Mouse (Mus musculus) c-Kit-positive CD71-positive TER-119-positive erythroid progenitor cells, embryonic 14.5 days (primary cell): ENCODE data around the gene Cntnap1.

Source experiments
- DNase-seq: peaks from one replicate; pipeline ENCODE4 v3.0.0-alpha.2; 2013; ENCODE audit warnings: low spot score

The Cntnap1 gene

DNA sequence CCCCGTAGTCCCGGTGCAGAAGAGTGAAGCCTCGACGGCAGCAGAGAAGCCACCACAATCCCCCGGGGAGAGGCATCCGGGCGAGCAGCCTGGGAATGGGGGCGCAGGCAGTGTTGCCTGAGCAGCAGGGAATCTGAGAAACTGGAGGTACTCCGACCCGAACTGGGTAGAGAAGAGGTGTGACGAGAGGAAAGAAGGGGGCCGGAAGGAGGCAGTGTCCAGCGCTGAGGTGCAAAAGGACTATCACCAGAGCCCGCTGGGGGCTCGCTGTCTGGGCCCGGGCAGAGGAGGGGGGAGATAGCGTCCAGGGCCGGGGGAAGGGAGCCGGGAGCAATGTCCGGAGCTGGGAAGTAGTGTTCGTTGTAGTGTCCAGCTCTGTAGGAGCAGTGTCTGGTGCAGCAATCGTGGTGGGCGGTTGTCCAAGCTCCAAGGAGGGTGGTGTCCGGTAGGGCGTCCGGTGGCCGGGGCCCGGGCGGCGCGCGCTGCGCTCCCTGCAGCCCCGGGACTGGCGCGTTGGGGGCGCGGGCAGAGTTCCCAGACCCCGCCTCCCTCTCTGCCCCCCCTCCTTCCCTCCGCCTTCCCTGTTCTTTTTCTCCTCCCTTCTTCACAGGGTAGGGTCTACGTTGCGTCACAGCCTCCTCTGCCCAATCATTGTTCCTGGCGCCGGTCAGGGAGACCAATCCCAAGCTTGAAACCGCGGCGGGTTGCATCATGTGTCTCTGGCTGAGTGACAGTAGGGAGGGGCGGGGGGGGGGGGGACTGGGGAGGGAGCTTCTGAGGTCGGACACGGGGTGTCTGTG lies 688 bp downstream of the Cntnap1 start, which contains the start of gene Plekhh3:
Gene Plekhh3 (minus strand): TSS at position 541 of the 800 bp plus-strand sequence.
- DNase-seq: peak; percentile 68

DNA sequence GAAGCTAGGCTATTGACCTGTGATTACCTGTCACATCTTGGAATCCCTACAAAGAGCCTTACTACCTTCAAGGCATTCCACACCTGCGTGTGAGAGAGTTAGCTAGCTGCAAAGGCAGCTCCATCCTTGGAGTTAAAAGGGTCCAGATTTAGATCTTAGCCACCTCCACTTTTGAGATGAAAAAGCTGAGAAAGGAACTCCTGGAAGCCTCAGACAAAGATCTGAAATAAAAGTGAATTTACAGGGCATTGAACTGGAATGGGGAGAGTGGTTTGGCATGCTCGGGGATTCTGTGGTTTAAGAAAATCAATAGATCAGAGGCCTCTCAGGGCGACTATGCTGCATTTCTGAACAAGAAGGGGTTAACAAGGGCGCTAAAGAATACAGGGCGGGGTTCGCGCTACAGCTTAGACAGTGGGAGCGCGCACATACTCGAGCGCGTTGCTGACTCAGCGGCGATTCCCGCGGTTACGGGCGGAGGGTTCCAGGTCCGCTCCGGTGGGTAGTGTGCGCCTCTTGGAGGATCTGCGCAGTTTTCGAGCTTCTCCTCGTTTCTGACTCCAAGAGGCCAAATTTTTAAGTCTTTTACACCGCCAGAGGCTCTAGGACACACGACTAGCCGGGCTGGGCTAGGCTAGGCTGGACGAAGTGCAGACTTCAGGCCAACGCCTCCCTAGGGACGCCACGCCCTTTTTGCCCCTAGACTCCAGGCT lies 1.6 kb downstream of the Cntnap1 start:
- no peak for DNase-seq

DNA sequence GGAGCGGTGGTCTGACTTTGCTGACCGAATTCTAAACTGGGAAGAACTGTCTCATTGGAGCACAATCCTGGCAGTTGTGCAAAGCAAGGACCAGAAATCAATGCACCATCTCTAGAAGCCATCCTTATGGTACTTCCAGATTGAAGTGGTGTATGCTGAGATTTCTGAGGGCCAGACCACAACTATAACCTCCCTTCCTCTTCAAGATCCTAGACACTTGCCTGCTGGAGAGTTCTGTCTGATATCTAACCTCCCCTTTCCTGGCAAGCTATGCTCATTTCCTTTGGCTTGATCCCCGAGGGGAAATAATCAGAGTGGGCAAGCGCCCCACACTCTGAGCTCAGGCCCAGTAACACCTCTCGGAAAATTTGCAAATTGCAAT lies 2.1 kb downstream of the Cntnap1 start:
- no peak for DNase-seq

DNA sequence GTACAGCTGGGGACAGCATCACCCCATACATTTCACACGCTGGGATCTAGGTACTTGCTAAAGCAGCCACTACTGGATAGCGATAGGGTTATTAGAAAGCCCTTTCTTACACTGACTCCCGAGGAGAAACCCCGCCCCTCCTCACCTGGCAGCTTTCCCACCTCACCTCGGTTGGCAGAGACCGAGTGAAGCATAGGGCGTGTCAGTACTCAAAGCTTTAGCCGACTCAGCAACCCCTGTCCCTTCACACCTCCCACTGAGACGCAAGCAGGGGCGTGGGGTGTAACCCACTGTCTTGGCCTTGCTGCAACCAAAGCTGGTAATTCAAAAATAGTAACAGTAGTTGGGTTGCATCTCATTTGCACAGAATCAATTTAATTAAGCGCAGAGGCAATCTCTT lies 2.8 kb downstream of the Cntnap1 start:
- no peak for DNase-seq

DNA sequence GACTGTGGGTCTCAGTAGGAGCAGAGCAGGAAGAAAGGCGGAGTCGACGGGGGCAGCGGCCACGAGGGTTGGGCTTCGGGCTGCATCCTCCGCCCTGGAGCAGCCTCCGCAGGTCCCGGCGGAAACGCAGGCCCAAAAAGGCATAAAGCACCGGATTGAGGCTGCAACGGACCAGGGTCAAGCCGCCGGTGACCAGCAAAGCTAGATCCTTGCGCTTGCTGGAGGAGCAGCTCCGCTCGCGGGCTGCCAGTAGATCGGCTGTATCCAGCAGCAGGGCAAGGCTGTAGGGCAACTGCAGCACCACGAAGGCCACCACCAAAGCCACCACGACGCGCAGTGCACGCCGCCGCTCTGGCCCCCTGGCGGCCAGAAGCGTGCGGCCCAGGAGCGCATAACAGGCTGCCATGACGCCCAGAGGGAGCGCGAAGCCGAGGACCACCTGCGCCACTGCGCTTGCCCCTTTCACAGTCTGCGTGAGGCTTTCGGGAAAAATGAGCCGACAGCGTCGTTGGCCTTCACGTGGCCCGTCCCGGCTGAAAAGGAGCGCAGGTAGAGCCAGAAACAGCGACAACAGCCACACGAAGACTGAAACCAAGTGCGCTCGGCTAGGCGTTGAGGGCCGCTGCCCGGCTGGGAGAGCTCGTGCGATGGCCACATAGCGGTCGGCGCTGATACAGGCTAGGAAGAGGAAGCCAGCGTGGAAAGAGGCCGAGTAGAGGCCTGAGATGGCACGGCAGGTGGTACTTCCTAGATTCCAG lies 3.5 kb downstream of the Cntnap1 start:
- peak; percentile 54 for DNase-seq

DNA sequence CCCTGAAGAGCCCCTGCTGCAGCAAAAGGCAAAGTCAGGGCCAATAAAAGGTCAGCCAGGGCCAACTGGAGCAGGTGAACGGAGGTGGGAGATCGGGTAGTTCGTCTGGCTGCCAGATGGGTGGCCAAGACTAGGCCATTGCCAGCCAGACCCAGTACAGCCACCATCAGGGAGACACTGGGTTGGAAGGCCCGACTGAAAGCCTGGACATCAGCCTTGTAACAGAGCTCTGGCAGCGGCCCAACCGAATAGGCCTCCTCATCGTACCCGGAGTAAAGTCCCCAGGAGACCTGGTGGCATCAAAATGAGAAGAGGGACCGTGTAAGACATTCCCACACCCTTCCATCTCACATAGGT lies 4.0 kb downstream of the Cntnap1 start:
- no peak for DNase-seq

DNA sequence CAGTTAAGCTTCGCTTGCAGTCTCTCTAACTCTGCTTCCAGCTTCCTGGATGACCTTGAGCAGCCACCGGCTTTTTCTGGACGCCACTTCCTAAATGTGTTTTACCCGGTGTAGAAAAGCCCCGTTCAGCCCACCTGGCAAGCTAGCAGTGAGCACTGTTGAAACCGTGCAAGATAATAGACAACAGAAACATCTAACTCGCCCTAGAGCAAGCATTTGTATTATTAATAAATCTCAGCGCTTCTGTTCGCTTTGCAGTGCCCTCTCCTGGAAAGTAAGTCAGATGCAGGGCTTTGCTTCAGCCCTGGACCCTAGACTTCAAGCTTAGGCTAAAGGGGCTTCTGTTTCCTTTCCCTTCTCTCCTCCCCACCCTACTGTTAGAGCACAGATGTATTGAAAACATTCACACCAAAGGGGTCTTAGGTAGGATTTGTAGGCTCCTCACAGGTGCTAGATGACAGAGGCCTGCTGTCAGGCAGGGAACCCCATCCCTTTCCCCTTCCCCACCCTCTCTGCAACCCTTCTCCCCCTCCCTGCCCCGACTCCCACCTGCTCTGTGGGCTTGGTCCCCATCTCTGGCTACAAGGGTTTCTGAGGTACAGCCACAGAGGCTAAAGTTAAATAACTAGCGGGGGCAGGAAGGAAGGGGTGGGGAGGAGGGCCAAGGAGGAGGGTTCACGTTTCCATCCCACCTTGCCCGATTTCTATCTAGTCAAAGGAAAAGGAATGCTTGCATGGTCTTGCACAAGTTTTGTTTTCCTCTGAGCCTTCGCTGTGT lies 4.7 kb downstream of the Cntnap1 start, which contains the start of gene Ccr10:
Gene Ccr10 (minus strand): TSS at position 593 of the 778 bp plus-strand sequence.
- no peak for DNase-seq

DNA sequence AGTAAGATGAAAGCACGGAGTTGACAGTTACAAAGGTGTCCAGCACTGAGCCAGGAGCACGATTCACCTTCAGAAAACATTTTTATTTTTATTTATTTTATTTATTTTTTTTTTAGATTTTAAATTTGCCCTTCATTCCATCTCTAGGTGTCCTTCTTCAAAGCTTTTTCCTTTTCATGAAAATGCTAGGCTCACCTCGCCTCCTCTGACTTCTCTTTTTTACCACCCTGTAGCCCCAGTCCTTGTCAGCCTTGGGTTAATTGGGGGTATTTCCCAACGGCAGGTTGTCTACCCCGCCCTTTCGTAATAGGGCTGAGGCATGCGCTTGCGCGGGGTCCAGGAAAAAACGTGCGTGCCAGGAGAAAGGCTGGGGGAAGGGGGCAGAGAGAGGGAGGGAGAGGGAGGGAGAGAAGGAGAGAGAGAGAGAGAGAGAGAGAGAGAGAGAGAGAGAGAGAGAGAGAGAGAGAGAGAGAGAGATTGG lies 5.4 kb downstream of the Cntnap1 start:
- no peak for DNase-seq

DNA sequence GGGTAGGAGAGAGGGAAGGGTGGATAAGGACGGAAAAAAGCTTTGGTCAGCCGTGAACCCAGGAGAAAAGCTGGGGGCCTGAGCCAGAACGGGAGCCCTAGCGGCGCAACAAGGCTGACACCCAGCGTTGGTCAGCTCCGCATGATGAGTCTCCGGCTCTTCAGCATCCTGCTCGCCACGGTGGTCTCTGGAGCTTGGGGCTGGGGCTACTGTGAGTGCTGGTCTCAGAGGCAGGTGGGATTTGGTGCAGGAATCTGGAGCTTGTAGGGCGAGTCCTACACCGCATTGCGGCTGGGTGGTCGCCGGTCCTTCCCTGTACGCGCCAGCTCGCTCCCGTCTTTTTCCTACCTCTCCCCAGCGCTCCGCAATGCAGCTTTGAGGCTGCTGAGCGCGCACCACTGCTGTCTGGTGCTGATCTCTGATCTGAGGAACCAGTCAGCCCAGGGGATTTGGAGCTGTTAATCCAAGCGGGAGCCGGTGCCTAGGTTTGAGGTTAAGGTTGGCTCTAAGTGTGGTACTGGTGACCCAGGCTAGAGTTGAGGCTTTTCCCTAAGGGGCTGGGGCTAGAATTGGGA lies 5.9 kb downstream of the Cntnap1 start:
- DNase-seq: no peak

DNA sequence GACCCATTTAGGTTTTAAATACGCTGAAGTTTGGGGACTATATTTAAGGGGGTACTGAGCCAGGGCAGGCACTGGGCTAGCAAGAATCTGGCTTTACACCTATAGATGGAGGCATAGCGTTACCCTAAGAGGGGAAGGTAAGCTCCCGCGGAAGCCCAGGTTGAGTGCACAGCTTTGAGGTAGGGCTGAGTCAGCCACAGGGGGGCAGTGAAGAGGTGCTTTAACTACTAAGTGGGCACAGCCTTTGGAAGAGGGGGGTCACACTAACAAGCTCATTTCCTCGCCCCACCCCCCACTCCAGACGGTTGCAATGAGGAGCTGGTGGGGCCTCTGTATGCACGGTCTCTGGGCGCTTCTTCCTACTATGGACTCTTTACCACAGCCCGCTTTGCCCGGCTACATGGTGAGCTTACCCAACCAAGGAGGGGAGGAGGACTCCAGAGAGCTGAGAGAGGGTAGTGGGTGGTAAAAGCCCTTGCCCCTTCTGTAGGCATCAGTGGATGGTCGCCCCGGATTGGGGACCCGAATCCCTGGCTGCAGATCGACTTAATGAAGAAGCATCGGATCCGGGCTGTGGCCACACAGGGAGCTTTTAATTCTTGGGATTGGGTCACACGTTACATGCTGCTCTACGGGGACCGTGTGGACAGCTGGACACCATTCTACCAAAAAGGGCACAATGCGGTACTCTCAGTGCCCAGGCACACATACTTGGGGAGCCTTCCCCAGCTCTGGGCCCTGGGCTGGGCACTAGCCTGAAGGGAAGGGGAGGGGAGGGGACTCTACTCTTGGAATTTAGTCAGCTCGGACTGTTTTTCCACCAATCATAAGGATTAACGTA lies 6.8 kb downstream of the Cntnap1 start:
- DNase-seq: no peak

DNA sequence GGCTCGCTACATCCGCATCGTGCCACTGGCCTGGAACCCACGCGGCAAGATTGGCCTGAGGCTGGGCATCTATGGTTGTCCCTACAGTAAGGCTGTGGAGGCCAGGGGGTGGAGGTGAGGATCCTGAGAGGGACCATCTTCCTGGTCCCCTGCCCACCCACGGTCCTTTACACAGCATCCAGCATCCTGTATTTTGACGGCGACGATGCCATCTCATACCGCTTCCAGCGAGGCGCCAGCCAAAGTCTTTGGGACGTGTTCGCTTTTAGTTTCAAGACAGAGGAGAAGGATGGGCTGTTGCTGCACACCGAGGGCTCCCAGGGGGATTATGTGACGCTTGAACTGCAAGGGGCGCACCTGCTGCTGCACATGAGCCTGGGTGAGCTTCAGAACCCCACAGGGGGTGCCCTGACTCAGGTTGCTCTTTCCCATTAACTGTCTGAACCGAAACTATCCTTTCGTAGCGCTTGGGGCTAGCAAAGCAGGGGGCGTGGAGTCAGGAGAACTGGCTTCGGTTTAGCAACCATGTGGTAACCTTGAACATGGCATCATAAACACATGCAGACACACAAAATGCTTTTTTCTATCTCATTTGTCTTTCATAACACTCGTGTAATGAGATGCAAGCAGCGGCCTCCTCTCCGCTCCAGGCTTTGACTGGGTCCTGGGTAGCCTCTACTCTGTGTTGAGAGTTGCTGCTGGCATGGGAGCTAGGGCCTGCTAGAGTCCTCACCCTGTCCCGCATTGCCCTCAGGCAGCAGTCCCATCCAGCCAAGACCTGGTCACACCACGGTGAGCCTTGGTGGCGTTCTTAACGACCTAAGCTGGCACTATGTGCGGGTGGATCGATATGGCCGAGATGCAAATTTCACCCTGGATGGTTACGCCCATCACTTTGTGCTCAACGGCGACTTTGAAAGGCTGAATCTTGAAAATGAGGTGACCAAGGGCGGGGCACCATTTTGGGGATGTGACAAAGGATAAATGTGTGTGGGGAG lies 8.0 kb downstream of the Cntnap1 start:
- DNase-seq: no peak

DNA sequence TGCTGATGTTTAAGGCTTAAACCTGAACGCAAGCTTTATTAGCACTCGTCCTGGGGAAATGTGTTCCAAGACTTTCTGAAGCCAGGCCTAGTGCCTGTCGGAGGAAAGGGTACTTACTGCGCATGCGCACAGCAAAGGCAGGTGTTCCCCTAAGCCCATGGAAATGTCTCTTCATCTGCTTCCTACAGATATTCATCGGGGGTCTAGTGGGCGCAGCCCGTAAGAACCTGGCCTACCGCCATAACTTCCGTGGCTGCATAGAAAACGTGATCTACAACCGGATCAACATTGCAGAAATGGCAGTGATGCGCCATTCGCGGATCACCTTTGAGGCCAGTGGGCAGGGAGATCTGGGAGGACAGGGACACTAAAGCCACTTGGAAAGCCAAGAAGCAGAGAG lies 9.0 kb downstream of the Cntnap1 start:
- DNase-seq: no peak

DNA sequence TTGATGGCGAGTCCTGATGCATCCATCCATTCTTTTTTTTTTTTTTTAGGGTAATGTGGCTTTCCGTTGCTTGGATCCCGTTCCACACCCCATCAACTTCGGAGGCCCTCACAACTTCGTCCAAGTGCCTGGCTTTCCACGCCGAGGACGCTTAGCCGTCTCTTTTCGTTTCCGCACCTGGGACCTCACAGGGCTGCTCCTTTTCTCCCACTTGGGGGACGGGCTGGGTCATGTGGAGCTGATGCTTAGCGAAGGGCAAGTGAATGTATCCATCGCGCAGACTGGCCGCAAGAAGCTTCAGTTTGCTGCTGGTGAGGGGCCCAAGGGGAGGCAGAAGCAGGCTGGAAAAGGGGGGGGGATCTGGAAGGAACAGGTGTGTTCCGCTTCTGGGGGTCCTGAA lies 9.9 kb downstream of the Cntnap1 start:
- no peak for DNase-seq

DNA sequence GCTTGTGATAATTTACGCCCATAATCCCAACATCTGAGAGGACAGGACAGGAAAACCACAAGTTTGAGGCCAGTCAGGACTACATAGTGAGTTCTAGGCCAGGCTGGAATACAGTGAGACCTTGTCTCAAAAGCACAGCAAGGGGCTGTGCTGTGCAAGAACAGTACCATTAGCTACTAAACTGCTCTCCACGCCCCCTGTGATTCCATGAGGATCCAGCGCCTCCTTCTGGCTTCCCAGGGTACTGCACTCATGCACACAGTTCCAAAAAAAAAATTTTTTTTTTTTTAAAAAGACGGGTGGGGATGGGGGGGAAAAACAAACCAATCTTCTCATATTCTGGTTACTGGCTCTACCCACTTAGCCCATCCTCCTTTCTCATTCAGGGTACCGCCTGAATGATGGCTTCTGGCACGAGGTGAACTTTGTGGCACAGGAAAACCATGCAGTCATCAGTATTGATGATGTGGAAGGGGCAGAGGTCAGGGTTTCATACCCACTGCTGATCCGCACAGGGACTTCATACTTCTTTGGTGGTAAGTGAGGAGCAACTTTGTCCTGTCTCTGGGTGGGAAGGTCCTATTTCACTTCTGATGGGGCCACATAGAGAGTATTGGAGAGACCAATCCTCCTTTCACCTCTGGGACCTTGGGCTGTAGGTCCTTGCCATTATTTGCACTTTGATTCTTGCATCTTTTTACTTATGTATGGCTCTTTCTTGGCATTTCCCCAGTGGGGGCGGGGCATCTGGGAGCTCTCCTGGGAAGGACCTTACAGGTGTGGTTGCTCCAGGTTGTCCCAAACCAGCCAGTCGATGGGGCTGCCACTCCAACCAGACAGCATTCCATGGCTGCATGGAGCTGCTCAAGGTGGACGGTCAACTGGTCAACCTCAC lies 10.8 kb downstream of the Cntnap1 start:
- DNase-seq: peak; percentile 59

DNA sequence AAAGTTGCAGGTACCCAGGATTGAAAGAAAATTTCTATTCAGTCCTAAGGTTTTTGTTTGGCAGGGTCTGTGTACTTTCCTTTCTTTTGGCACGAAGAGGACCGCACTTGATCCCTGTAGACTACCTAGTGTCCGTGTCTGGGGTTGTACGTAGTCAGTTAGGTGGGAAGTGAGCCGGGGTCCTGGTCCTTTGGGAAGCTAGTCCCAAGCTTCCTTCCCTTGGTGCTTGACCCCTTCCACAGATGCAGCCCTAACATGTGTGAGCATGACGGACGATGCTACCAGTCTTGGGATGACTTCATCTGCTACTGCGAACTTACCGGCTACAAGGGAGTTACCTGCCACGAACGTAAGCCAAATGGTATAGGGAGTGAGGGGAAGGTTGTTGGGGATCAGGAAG lies 11.6 kb downstream of the Cntnap1 start:
- no peak for DNase-seq

DNA sequence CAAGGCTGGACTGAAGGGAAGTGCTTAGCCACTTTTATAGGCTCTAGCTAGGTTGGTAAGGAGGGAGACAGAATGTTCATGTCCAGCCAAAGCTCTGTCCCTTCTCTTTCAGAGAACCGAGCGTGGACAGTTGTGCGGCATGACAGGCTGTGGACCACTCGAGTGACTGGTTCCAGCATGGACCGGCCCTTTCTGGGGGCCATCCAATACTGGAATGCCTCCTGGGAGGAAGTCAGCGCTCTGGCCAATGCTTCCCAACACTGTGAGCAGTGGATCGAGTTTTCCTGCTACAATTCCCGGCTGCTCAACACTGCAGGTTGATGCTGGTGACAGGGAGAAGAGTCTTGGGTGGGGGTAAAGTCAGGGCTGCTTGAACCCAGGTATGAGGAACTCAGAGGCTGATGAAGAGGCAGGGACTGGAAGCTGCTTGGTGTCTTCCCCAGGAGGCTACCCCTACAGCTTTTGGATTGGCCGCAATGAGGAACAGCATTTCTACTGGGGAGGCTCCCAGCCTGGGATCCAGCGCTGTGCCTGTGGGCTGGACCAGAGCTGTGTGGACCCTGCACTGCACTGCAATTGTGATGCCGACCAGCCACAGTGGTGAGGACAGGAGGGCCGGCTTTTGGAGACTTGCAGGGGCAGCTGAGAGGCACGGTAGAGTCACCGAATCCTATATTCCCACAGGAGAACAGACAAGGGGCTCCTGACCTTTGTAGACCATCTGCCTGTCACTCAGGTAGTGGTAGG lies 12.6 kb downstream of the Cntnap1 start:
- DNase-seq: no peak

DNA sequence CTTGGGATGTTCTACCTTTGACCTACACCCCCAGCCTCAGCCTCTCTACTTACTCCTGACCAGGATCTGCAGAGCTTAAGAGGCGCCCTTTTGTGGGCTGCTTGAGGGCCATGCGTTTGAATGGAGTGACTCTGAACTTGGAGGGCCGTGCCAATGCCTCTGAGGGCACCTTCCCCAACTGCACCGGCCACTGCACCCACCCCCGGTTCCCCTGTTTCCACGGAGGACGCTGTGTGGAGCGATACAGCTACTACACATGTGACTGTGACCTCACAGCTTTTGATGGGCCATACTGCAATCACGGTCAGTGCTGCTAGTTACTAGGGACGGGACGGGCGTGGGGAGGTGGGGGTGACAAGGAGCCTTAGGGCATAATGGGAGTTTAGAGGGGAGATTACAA lies 14.7 kb downstream of the Cntnap1 start:
- DNase-seq: no peak

DNA sequence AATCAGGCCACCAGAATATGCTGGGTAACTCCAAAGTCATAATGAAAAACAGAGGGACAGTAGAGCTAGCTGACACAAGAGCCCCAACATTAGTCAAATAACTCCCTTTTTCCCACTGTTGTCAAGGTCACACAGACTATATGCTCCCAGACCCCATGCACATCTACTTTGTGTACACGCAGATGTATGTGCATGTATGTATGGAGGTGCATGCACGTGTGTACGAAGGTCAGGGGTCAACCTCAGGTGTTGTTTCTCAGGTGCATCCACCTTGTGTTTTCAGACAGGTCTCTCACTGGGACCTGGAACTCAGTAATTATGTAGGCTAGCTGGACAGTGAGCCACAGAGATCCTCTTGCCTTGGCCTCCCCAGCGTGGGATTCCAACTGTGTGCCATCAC lies 15.1 kb downstream of the Cntnap1 start:
- DNase-seq: no peak
